Mouse (Mus musculus) neural tube, embryonic 10.5 days (tissue): ENCODE data around the gene Ppp1r9a.

ENCODE experiments used
- DNase-seq: peaks from one replicate; pipeline ENCODE4 v3.0.0-alpha.2; 2017; ENCODE audit warnings: low spot score; ENCODE audit errors: extremely low spot score

Gene Ppp1r9a

GRCm38 (mm10) chr6:4953028-4953719 is 50.5 kb downstream of the Ppp1r9a start:
- peak; percentile 38 for DNase-seq

GRCm38 (mm10) chr6:4956651-4957050 is 53.9 kb downstream of the Ppp1r9a start:
- DNase-seq: no peak

GRCm38 (mm10) chr6:4962197-4962596 is 59.5 kb downstream of the Ppp1r9a start:
- no peak for DNase-seq

GRCm38 (mm10) chr6:4963049-4963448 is 60.3 kb downstream of the Ppp1r9a start:
- no peak for DNase-seq

- no peak for DNase-seq
These were observed 64.5 kb downstream of the Ppp1r9a start for GRCm38 (mm10) chr6:4967236-4967635.

- no peak for DNase-seq
These were observed 68.5 kb downstream of the Ppp1r9a start for GRCm38 (mm10) chr6:4971229-4971628.

- DNase-seq: no peak
These were observed 70.1 kb downstream of the Ppp1r9a start for GRCm38 (mm10) chr6:4972808-4973207.

- DNase-seq: no peak
These were observed 70.6 kb downstream of the Ppp1r9a start for GRCm38 (mm10) chr6:4973337-4973736.

- no peak for DNase-seq
These were observed 74.8 kb downstream of the Ppp1r9a start for GRCm38 (mm10) chr6:4977515-4977914.

- no peak for DNase-seq
These were observed 75.5 kb downstream of the Ppp1r9a start for GRCm38 (mm10) chr6:4978249-4978648.

GRCm38 (mm10) chr6:4978897-4979296 is 76.2 kb downstream of the Ppp1r9a start:
- no peak for DNase-seq

- DNase-seq: no peak
These were observed 77.4 kb downstream of the Ppp1r9a start for GRCm38 (mm10) chr6:4980113-4980512.

GRCm38 (mm10) chr6:4982686-4983162 is 80.0 kb downstream of the Ppp1r9a start:
- DNase-seq: peak; percentile 51

- no peak for DNase-seq
These were observed 83.0 kb downstream of the Ppp1r9a start for GRCm38 (mm10) chr6:4985668-4986067.

- no peak for DNase-seq
These were observed 84.4 kb downstream of the Ppp1r9a start for GRCm38 (mm10) chr6:4987084-4987483.

- DNase-seq: no peak
These were observed 86.0 kb downstream of the Ppp1r9a start for GRCm38 (mm10) chr6:4988688-4989087.

GRCm38 (mm10) chr6:4992308-4992707 is 89.6 kb downstream of the Ppp1r9a start:
- DNase-seq: no peak

GRCm38 (mm10) chr6:4993600-4994160 is 91.0 kb downstream of the Ppp1r9a start:
- peak; percentile 47 for DNase-seq

GRCm38 (mm10) chr6:4994161-4994919 is 91.6 kb downstream of the Ppp1r9a start:
- peak; percentile 52 for DNase-seq

- no peak for DNase-seq
These were observed 94.9 kb downstream of the Ppp1r9a start for GRCm38 (mm10) chr6:4997599-4997998.

- no peak for DNase-seq
These were observed 96.2 kb downstream of the Ppp1r9a start for GRCm38 (mm10) chr6:4998929-4999328.

GRCm38 (mm10) chr6:5000788-5001187 is 98.1 kb downstream of the Ppp1r9a start:
- DNase-seq: no peak
